Mouse (Mus musculus): ENCODE measurements around the gene Rgl3. TPM values are rescaled to one million over a fixed set of nuclear protein-coding genes. Genes with fewer than 3 reads are reported as not detected.

Gene Rgl3
- polyA plus RNA-seq, 1 experiment from 2014 or later = 1.9 TPM

- ATAC-seq (ENCODE audit: low FRiP score) = no peak
- H3K9me3 ChIP-seq (replicated peaks) = no peaks in the 10 kb centered on the region
- H3K36me3 ChIP-seq = peaks cover 12% of the 10 kb centered on the region
- H3K4me1 ChIP-seq = peaks cover 22% of the 10 kb centered on the region
- H3K4me2 ChIP-seq (replicated peaks) = peak overlapping the region; percentile 82
- peaks cover 3% of the 10 kb centered on the region for H3K27me3 ChIP-seq
- no peak overlapping the region; the same call in 1 of the 2 replicates for H3K9ac ChIP-seq
- WGBS = 85% methylated on average over 4 of the region's 4 CpGs
- H3K27ac ChIP-seq = no peak overlapping the region
- H3K4me3 ChIP-seq = peak overlapping the region; percentile 64
These were observed 50.9 kb downstream of the Rgl3 start for GRCm38 (mm10) chr9:21938234-21938855.

GRCm38 (mm10) chr9:21937711-21938175 lies 51.5 kb downstream of the Rgl3 start:
- peaks cover 12% of the 10 kb centered on the region for H3K36me3 ChIP-seq
- peak; percentile 21; the same call in 1 of the 2 replicates for ATAC-seq (ENCODE audit: low FRiP score)
- no peak overlapping the region for H3K27ac ChIP-seq
- H3K4me2 ChIP-seq (replicated peaks) = peak overlapping the region; percentile 82
- peak overlapping the region; percentile 87 for H3K9ac ChIP-seq
- 79% methylated on average over 4 of the region's 4 CpGs for whole genome bisulfite sequencing
- H3K27me3 ChIP-seq = peaks cover 1% of the 10 kb centered on the region; the same call in 1 of the 2 replicates
- H3K9me3 ChIP-seq (replicated peaks) = no peaks in the 10 kb centered on the region
- peak overlapping the region; percentile 64 for H3K4me3 ChIP-seq
- peaks cover 22% of the 10 kb centered on the region for H3K4me1 ChIP-seq

GRCm38 (mm10) chr9:21936692-21937570 lies 52.3 kb downstream of the Rgl3 start, which contains the start of gene Plppr2:
Gene Plppr2 (plus strand): TSS chr9:21937033.
- Histone ChIP-seq H3K9me3 (replicated peaks) (no peaks in the 10 kb centered on the region), H3K9ac (peak within 1 kb of the TSS; percentile 87), H3K27me3 (peaks cover 3% of the 10 kb centered on the region; the same call in 1 of the 2 replicates), H3K4me1 (peaks cover 22% of the 10 kb centered on the region), H3K27ac (peak within 1 kb of the TSS; percentile 84), H3K36me3 (peaks cover 12% of the 10 kb centered on the region), H3K4me3 (peak within 1 kb of the TSS; percentile 64), H3K4me2 (replicated peaks) (peak within 1 kb of the TSS; percentile 82)
- WGBS = 3% methylated on average over 35 of the region's 43 CpGs
- peak; percentile 94 for ATAC-seq (ENCODE audit: low FRiP score)

GRCm38 (mm10) chr9:21935466-21936131 lies 53.6 kb downstream of the Rgl3 start:
- Histone ChIP-seq H3K36me3 (peaks cover 2% of the 10 kb centered on the region; the same call in 1 of the 2 replicates), H3K9ac (no peak overlapping the region), H3K4me1 (peaks cover 22% of the 10 kb centered on the region), H3K4me2 (replicated peaks) (no peak overlapping the region), H3K4me3 (no peak overlapping the region), H3K27ac (no peak overlapping the region), H3K27me3 (peaks cover 3% of the 10 kb centered on the region; the same call in 1 of the 2 replicates), H3K9me3 (replicated peaks) (no peaks in the 10 kb centered on the region)
- no peak for ATAC-seq (ENCODE audit: low FRiP score)
- WGBS = 90% methylated on average over 7 of the region's 7 CpGs

GRCm38 (mm10) chr9:21934021-21934420 lies 55.2 kb downstream of the Rgl3 start:
- 88% methylated on average over 12 of the region's 12 CpGs for WGBS

GRCm38 (mm10) chr9:21932445-21933137 lies 56.7 kb downstream of the Rgl3 start:
- H3K9me3 ChIP-seq (replicated peaks) = no peaks in the 10 kb centered on the region
- no peak for ATAC-seq (ENCODE audit: low FRiP score)
- H3K36me3 ChIP-seq = no peaks in the 10 kb centered on the region
- H3K27ac ChIP-seq = no peak overlapping the region
- WGBS = 62% methylated on average over 12 of the region's 12 CpGs
- no peak overlapping the region for H3K4me3 ChIP-seq
- no peak overlapping the region for H3K9ac ChIP-seq
- no peak overlapping the region for H3K4me2 ChIP-seq (replicated peaks)
- H3K27me3 ChIP-seq = peaks cover 3% of the 10 kb centered on the region; the same call in 1 of the 2 replicates
- peaks cover 8% of the 10 kb centered on the region; the same call in 1 of the 2 replicates for H3K4me1 ChIP-seq

More at GRCm38 (mm10) chr9:21934021-21934420, 55.2 kb downstream of the Rgl3 start:
- no peak overlapping the region for H3K9ac ChIP-seq
- no peak overlapping the region for H3K27ac ChIP-seq
- peaks cover 18% of the 10 kb centered on the region for H3K4me1 ChIP-seq
- peaks cover 3% of the 10 kb centered on the region; the same call in 1 of the 2 replicates for H3K27me3 ChIP-seq
- H3K9me3 ChIP-seq (replicated peaks) = no peaks in the 10 kb centered on the region
- ATAC-seq (ENCODE audit: low FRiP score) = no peak
- no peak overlapping the region for H3K4me2 ChIP-seq (replicated peaks)
- no peaks in the 10 kb centered on the region for H3K36me3 ChIP-seq
- H3K4me3 ChIP-seq = no peak overlapping the region

GRCm38 (mm10) chr9:21932006-21932405 lies 57.2 kb downstream of the Rgl3 start:
- ATAC-seq (ENCODE audit: low FRiP score) = no peak
- 62% methylated on average over 2 of the region's 2 CpGs for WGBS

GRCm38 (mm10) chr9:21929208-21929607 lies 60.0 kb downstream of the Rgl3 start:
- Histone ChIP-seq H3K27me3 (peaks cover 3% of the 10 kb centered on the region; the same call in 1 of the 2 replicates), H3K4me2 (replicated peaks) (no peak overlapping the region), H3K36me3 (0 out of 2 replicates have a peak, but pooled peaks cover 3% of the 10 kb centered on the region), H3K9me3 (replicated peaks) (no peaks in the 10 kb centered on the region), H3K27ac (no peak overlapping the region), H3K9ac (no peak overlapping the region), H3K4me1 (peaks cover 11% of the 10 kb centered on the region), H3K4me3 (no peak overlapping the region)
- ATAC-seq (ENCODE audit: low FRiP score) = no peak
- WGBS = 80% methylated on average over 3 of the region's 3 CpGs

More at GRCm38 (mm10) chr9:21932006-21932405, 57.2 kb downstream of the Rgl3 start:
- Histone ChIP-seq H3K27me3 (peaks cover 3% of the 10 kb centered on the region; the same call in 1 of the 2 replicates), H3K9me3 (replicated peaks) (no peaks in the 10 kb centered on the region), H3K4me3 (no peak overlapping the region), H3K4me2 (replicated peaks) (no peak overlapping the region), H3K27ac (no peak overlapping the region), H3K4me1 (peaks cover 3% of the 10 kb centered on the region; the same call in 1 of the 2 replicates), H3K9ac (no peak overlapping the region), H3K36me3 (no peaks in the 10 kb centered on the region)

- peak within 1 kb of the TSS; percentile 53 for H3K4me3 ChIP-seq
- H3K36me3 ChIP-seq = 0 out of 2 replicates have a peak, but pooled peaks cover 3% of the 10 kb centered on the region
- peak within 1 kb of the TSS; percentile 69 for H3K9ac ChIP-seq
- peaks cover 11% of the 10 kb centered on the region for H3K4me1 ChIP-seq
- H3K9me3 ChIP-seq (replicated peaks) = no peaks in the 10 kb centered on the region
- peak within 1 kb of the TSS; percentile 72 for H3K27ac ChIP-seq
- peak within 1 kb of the TSS; percentile 62 for H3K4me2 ChIP-seq (replicated peaks)
- peak; percentile 98 for ATAC-seq (ENCODE audit: low FRiP score)
- WGBS = under 1% methylated on average over 28 of the region's 28 CpGs
- H3K27me3 ChIP-seq = no peaks in the 10 kb centered on the region
These were observed 62.0 kb downstream of the Rgl3 start, which contains the start of the genes Ccdc159 and Tmem205 for GRCm38 (mm10) chr9:21927208-21927753. Gene Ccdc159 (plus strand): TSS chr9:21927471. Gene Tmem205 (minus strand): TSS chr9:21927556.

- Histone ChIP-seq H3K36me3 (0 out of 2 replicates have a peak, but pooled peaks cover 3% of the 10 kb centered on the region), H3K4me2 (replicated peaks) (peak overlapping the region; percentile 62), H3K27me3 (no peaks in the 10 kb centered on the region), H3K9me3 (replicated peaks) (no peaks in the 10 kb centered on the region), H3K4me3 (peak overlapping the region; percentile 53), H3K27ac (peak overlapping the region; percentile 72), H3K9ac (peak overlapping the region; percentile 69), H3K4me1 (peaks cover 11% of the 10 kb centered on the region)
- WGBS = 3% methylated on average over 6 of the region's 6 CpGs
- ATAC-seq (ENCODE audit: low FRiP score) = 0 out of 2 replicates have a peak, but pooled peaks have one; percentile 1
These were observed 62.5 kb downstream of the Rgl3 start for GRCm38 (mm10) chr9:21926784-21927183.

- H3K4me3 ChIP-seq = no peak overlapping the region
- 85% methylated on average over 6 of the region's 6 CpGs for WGBS
- H3K9ac ChIP-seq = no peak overlapping the region
These were observed 63.1 kb downstream of the Rgl3 start for GRCm38 (mm10) chr9:21926155-21926554.

More at GRCm38 (mm10) chr9:21926155-21926554, 63.1 kb downstream of the Rgl3 start:
- Histone ChIP-seq H3K4me1 (peaks cover 11% of the 10 kb centered on the region), H3K27me3 (no peaks in the 10 kb centered on the region), H3K36me3 (0 out of 2 replicates have a peak, but pooled peaks cover 3% of the 10 kb centered on the region), H3K27ac (no peak overlapping the region), H3K9me3 (replicated peaks) (no peaks in the 10 kb centered on the region), H3K4me2 (replicated peaks) (peak overlapping the region; percentile 62)
- no peak for ATAC-seq (ENCODE audit: low FRiP score)

Measured in hindbrain, embryonic 12.5 days (tissue).